Mouse (Mus musculus): ENCODE data around the gene Gbp4.
"Not testable (repeated sequence)": the region's sequence is repeated elsewhere in the genome, so short reads cannot be mapped to it uniquely, and the experiment has no call there.

DNA sequence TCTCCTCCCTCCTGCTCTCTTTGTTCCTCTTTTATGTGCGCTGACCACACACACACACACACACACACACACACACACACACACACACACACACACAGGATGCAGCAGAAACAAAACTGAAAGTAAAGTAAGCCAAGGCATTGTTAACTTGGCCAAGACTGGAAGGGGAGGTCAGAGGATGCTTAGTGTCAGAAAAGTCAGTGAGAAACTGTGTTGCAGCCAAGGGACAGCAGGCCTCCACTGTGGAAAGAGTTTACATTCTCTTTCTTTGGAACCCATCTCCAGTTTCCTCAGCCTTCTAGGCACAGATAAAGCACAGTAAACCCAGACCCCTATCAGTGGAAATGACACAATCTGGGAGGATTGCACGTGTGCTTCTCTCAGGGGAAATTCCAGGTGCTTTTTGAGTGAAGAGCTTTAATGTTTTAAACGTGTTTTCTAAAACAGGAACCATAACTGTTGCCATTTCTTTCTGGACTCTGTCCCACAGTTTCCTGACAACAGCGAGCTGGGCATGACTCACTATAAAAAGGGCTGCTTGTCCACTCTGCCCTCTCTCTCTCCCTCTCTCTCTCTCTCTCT is 29.0 kb downstream of the Gbp4 start:
- TF ChIP-seq ZKSCAN1 (IDR thresholded peaks at IDR 0.05; ENCODE audit: borderline replicate concordance, low read depth, low read length); CTCF (conservative IDR thresholded peaks at IDR 0.05 in 1 of 2, IDR thresholded peaks at IDR 0.05 in 1 of 2; ENCODE audit: low read depth in 2 of 2, low read length in 2 of 2); KAT2A (IDR thresholded peaks at IDR 0.05; ENCODE audit: insufficient replicate concordance, low read length): not testable (repeated sequence)
- TF ChIP-seq POLR2A (IDR thresholded peaks at IDR 0.05; ENCODE audit: low read depth, low read length): 0 out of 2 replicates have a peak, but pooled peaks have one; percentile 9
